Mouse (Mus musculus) lung, embryonic 15.5 days (tissue): Measurements from ENCODE around the gene Tmem156. TPM values are rescaled to one million over a fixed set of nuclear protein-coding genes. Genes with fewer than 3 reads are reported as not detected.

Source experiments
- ATAC-seq: fragments of 200-750 bp; cut with Nextera tagmentation; 2 replicates; pipeline ENCODE4 v1.8.0; 2017; ENCODE audit warnings: moderate number of reproducible peaks, borderline replicate concordance; ENCODE audit not compliant: low FRiP score, low TSS enrichment; ENCODE audit errors: extremely low read depth
- H3K27ac ChIP-seq: fragments of 300-500 bp; sonication (generic); 2 replicates; pipeline ENCODE4 v1.5.1; 2015; ENCODE audit warnings: moderate library complexity, mild to moderate bottlenecking, inconsistent platforms
- H3K27me3 ChIP-seq: fragments of 300-500 bp; sonication (generic); 2 replicates; pipeline ENCODE4 v1.6.1; 2015; ENCODE audit warnings: inconsistent platforms
- H3K36me3 ChIP-seq: fragments of 300-500 bp; sonication (generic); 2 replicates; pipeline ENCODE4 v1.6.1; 2015; ENCODE audit warnings: inconsistent platforms
- H3K4me1 ChIP-seq: fragments of 300-500 bp; sonication (generic); 2 replicates; pipeline ENCODE4 v1.6.1; 2015; ENCODE audit warnings: inconsistent platforms
- H3K4me2 ChIP-seq: fragments of 300-500 bp; sonication (generic); 2 replicates; pipeline ENCODE4 v1.6.1; 2015; ENCODE audit warnings: inconsistent platforms, mild to moderate bottlenecking, moderate library complexity
- H3K4me3 ChIP-seq: fragments of 300-500 bp; sonication (generic); 2 replicates; pipeline ENCODE4 v1.5.1; 2015; ENCODE audit warnings: mild to moderate bottlenecking, inconsistent platforms
- H3K9ac ChIP-seq: fragments of 300-500 bp; sonication (generic); 2 replicates; pipeline ENCODE4 v1.6.1; 2015; ENCODE audit warnings: inconsistent platforms
- H3K9me3 ChIP-seq: fragments of 300-500 bp; sonication (generic); 2 replicates; pipeline ENCODE4 v1.6.1; 2016; ENCODE audit warnings: inconsistent platforms
- WGBS: fragments of 180-500 bp; shearing (Covaris S2); methylation state at CpG from one replicate; pipeline ENCODE4 v1.1.7; 2015; 5-methylcytosine and 5-hydroxymethylcytosine counted together
- polyA plus RNA-seq: library from polyadenylated mRNA; unstranded; fragments of >200 nt; fragmentation: Nextera tagmentation; extraction: Ambion mirVana; gene quantifications from 2 replicates; pipeline ENCODE4 v1.2.1, GENCODE M21; 2015

The Tmem156 gene
- polyA plus RNA-seq, 1 experiment from 2014 or later: 0.50 TPM

GRCm38 (mm10) chr5:65073247-65073646 lies 18.7 kb downstream of the Tmem156 start:
- Histone ChIP-seq H3K4me1 (no peaks in the 10 kb centered on the region), H3K4me3 (no peak overlapping the region), H3K9me3 (no peaks in the 10 kb centered on the region), H3K27ac (no peak overlapping the region), H3K36me3 (no peaks in the 10 kb centered on the region), H3K9ac (no peak overlapping the region), H3K27me3 (no peaks in the 10 kb centered on the region), H3K4me2 (no peak overlapping the region)
- ATAC-seq: no peak
- WGBS: 57% methylated on average over 4 of the region's 4 CpGs

- Histone ChIP-seq H3K9ac (no peak overlapping the region), H3K36me3 (no peaks in the 10 kb centered on the region)
Measured at GRCm38 (mm10) chr5:65071689-65072118, 20.2 kb downstream of the Tmem156 start.

GRCm38 (mm10) chr5:65069872-65070271 lies 22.1 kb downstream of the Tmem156 start:
- no peak for ATAC-seq
- H3K27ac ChIP-seq: no peak overlapping the region
- H3K4me2 ChIP-seq: no peak overlapping the region
- H3K4me1 ChIP-seq: no peaks in the 10 kb centered on the region
- no peaks in the 10 kb centered on the region for H3K27me3 ChIP-seq
- H3K36me3 ChIP-seq: no peaks in the 10 kb centered on the region
- WGBS: 74% methylated on average over 11 of the region's 11 CpGs
- no peak overlapping the region for H3K9ac ChIP-seq
- H3K4me3 ChIP-seq: no peak overlapping the region
- no peaks in the 10 kb centered on the region for H3K9me3 ChIP-seq

More at GRCm38 (mm10) chr5:65071689-65072118, 20.2 kb downstream of the Tmem156 start:
- no peak overlapping the region for H3K4me2 ChIP-seq
- no peaks in the 10 kb centered on the region for H3K27me3 ChIP-seq
- H3K27ac ChIP-seq: no peak overlapping the region
- H3K4me3 ChIP-seq: no peak overlapping the region
- ATAC-seq: no peak
- no peaks in the 10 kb centered on the region for H3K4me1 ChIP-seq
- 64% methylated on average over 6 of the region's 6 CpGs for WGBS
- no peaks in the 10 kb centered on the region for H3K9me3 ChIP-seq

GRCm38 (mm10) chr5:65068166-65068565 lies 23.8 kb downstream of the Tmem156 start:
- H3K4me2 ChIP-seq: no peak overlapping the region
- no peaks in the 10 kb centered on the region for H3K36me3 ChIP-seq
- H3K27ac ChIP-seq: no peak overlapping the region
- no peaks in the 10 kb centered on the region for H3K27me3 ChIP-seq
- no peaks in the 10 kb centered on the region for H3K9me3 ChIP-seq
- no peak overlapping the region for H3K9ac ChIP-seq
- 85% methylated on average over 6 of the region's 6 CpGs for WGBS
- ATAC-seq: no peak
- H3K4me3 ChIP-seq: no peak overlapping the region
- no peaks in the 10 kb centered on the region for H3K4me1 ChIP-seq

- Histone ChIP-seq H3K9ac (no peak overlapping the region), H3K27me3 (no peaks in the 10 kb centered on the region), H3K36me3 (no peaks in the 10 kb centered on the region), H3K4me2 (no peak overlapping the region), H3K4me1 (no peaks in the 10 kb centered on the region), H3K9me3 (no peaks in the 10 kb centered on the region), H3K27ac (no peak overlapping the region), H3K4me3 (no peak overlapping the region)
- WGBS: 83% methylated on average over 2 of the region's 2 CpGs
- no peak for ATAC-seq
Measured at GRCm38 (mm10) chr5:65063266-65063665, 28.7 kb downstream of the Tmem156 start.

- no peak overlapping the region for H3K4me2 ChIP-seq
Measured at GRCm38 (mm10) chr5:65062236-65062635, 29.7 kb downstream of the Tmem156 start.

GRCm38 (mm10) chr5:65059806-65060205 lies 32.1 kb downstream of the Tmem156 start:
- no peaks in the 10 kb centered on the region for H3K9me3 ChIP-seq
- no peaks in the 10 kb centered on the region for H3K27me3 ChIP-seq
- WGBS: 76% methylated on average over 2 of the region's 2 CpGs
- no peak overlapping the region for H3K27ac ChIP-seq
- H3K4me2 ChIP-seq: no peak overlapping the region
- no peak overlapping the region for H3K4me3 ChIP-seq
- no peak overlapping the region for H3K9ac ChIP-seq
- ATAC-seq: no peak
- H3K4me1 ChIP-seq: no peaks in the 10 kb centered on the region
- no peaks in the 10 kb centered on the region for H3K36me3 ChIP-seq

More at GRCm38 (mm10) chr5:65062236-65062635, 29.7 kb downstream of the Tmem156 start:
- Histone ChIP-seq H3K27me3 (no peaks in the 10 kb centered on the region), H3K27ac (no peak overlapping the region), H3K4me3 (no peak overlapping the region), H3K4me1 (no peaks in the 10 kb centered on the region), H3K9ac (no peak overlapping the region), H3K9me3 (no peaks in the 10 kb centered on the region), H3K36me3 (no peaks in the 10 kb centered on the region)
- ATAC-seq: no peak
- WGBS: 85% methylated on average over 4 of the region's 4 CpGs

GRCm38 (mm10) chr5:65057596-65057995 lies 34.3 kb downstream of the Tmem156 start:
- H3K4me2 ChIP-seq: no peak overlapping the region
- H3K4me1 ChIP-seq: no peaks in the 10 kb centered on the region
- 0 out of 2 replicates have a peak overlapping the region, but pooled peaks have one; percentile 18 for H3K27ac ChIP-seq
- H3K27me3 ChIP-seq: no peaks in the 10 kb centered on the region
- no peak overlapping the region for H3K4me3 ChIP-seq
- H3K36me3 ChIP-seq: no peaks in the 10 kb centered on the region
- H3K9me3 ChIP-seq: no peaks in the 10 kb centered on the region
- ATAC-seq: no peak
- H3K9ac ChIP-seq: no peak overlapping the region
- 94% methylated on average over 6 of the region's 6 CpGs for WGBS

- Histone ChIP-seq H3K27me3 (no peaks in the 10 kb centered on the region), H3K27ac (no peak overlapping the region), H3K9ac (no peak overlapping the region), H3K4me3 (no peak overlapping the region), H3K4me2 (no peak overlapping the region), H3K9me3 (no peaks in the 10 kb centered on the region), H3K4me1 (no peaks in the 10 kb centered on the region), H3K36me3 (no peaks in the 10 kb centered on the region)
- ATAC-seq: no peak
- 72% methylated on average over 3 of the region's 3 CpGs for WGBS
Measured at GRCm38 (mm10) chr5:65051513-65051912, 40.4 kb downstream of the Tmem156 start.

- no peaks in the 10 kb centered on the region for H3K9me3 ChIP-seq
- no peaks in the 10 kb centered on the region for H3K4me1 ChIP-seq
- H3K27me3 ChIP-seq: no peaks in the 10 kb centered on the region
- H3K4me3 ChIP-seq: no peak overlapping the region
- H3K4me2 ChIP-seq: no peak overlapping the region
- ATAC-seq: no peak
- 88% methylated on average over 5 of the region's 5 CpGs for WGBS
- no peaks in the 10 kb centered on the region for H3K36me3 ChIP-seq
- H3K9ac ChIP-seq: no peak overlapping the region
- no peak overlapping the region for H3K27ac ChIP-seq
Measured at GRCm38 (mm10) chr5:65049880-65050279, 42.1 kb downstream of the Tmem156 start.

GRCm38 (mm10) chr5:65047285-65047855 lies 44.6 kb downstream of the Tmem156 start:
- Histone ChIP-seq H3K4me2 (no peak overlapping the region), H3K4me3 (no peak overlapping the region), H3K4me1 (no peaks in the 10 kb centered on the region), H3K27ac (no peak overlapping the region), H3K9me3 (no peaks in the 10 kb centered on the region), H3K9ac (no peak overlapping the region), H3K27me3 (no peaks in the 10 kb centered on the region), H3K36me3 (no peaks in the 10 kb centered on the region)
- ATAC-seq: no peak
- 71% methylated on average over 12 of the region's 12 CpGs for WGBS

- H3K4me2 ChIP-seq: no peak overlapping the region
- peaks cover under 1% of the 10 kb centered on the region; the same call in 1 of the 2 replicates for H3K36me3 ChIP-seq
- H3K4me1 ChIP-seq: no peaks in the 10 kb centered on the region
- ATAC-seq: no peak
- no peaks in the 10 kb centered on the region for H3K9me3 ChIP-seq
- WGBS: 62% methylated on average over 12 of the region's 12 CpGs
- no peak overlapping the region for H3K27ac ChIP-seq
- H3K4me3 ChIP-seq: no peak overlapping the region
- H3K9ac ChIP-seq: no peak overlapping the region
- H3K27me3 ChIP-seq: no peaks in the 10 kb centered on the region
Measured at GRCm38 (mm10) chr5:65046442-65047284, 45.3 kb downstream of the Tmem156 start.
